Mouse (Mus musculus) ES-E14 (cell line): ENCODE results near the gene Mrps12.

ENCODE experiments used
- ZC3H11A ChIP-seq: IDR thresholded peaks from 2 replicates; pipeline ENCODE4 v1.6.1; 2012; ENCODE audit warnings: low read depth, mild to moderate bottlenecking, inconsistent platforms, low read length, borderline replicate concordance
- ZNF384 ChIP-seq: IDR thresholded peaks from 2 replicates; pipeline ENCODE4 v1.6.1; 2012; ENCODE audit warnings: low read depth, low read length, inconsistent platforms

DNA sequence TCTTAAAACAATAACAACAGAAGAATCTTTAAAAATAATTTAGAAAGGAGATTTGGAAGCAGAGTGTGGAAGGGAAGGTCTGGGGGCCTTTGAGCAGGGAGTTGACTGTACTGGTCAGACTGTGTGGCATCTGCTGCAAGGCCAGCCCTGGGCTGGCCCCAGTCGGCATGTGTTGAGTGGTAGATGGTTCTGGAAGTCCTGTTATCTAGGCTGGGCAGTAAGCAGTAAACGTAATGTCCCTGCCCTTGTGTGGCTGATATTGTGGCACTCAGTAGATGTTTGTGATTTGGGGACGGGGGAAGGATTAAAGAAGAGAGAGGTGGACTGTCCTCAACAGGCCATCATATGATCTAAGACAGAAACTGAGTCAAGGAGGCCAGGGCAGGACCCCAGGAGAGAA, 28.7 kb upstream of the Mrps12 start:
- TF ChIP-seq ZNF384 (no peak), ZC3H11A (no peak)
